17 mouse cellular contexts compared by ENCODE assay signal in genomic region chr19:5835922-5836430, GRCm38 (mm10). TPM values are rescaled to one million over a fixed set of nuclear protein-coding genes. Genes with fewer than 3 reads are reported as not detected.
DNase-seq lines count a peak whose midpoint lies in the region; ATAC-seq and TF ChIP-seq lines count a peak whose summit lies in the region.
"Had no signal": no experiment of that assay in that cellular context is flagged by ENCODE, and none has a peak within 500 bp of the region (broad histone marks: within the 10 kb centered on the region; RNA-seq: fewer than 3 reads in every experiment).

No protein-coding gene starts in this region.

- no peaks in the 10 kb centered on the region for H3K9me3 ChIP-seq in liver, embryonic 13.5 days (replicated peaks)
- H3K9me3 ChIP-seq in liver, postnatal 0 days (ENCODE audit: low read length), result no peaks in the 10 kb centered on the region
- H3K9me3 ChIP-seq: forebrain, embryonic 10.5 days; limb, embryonic 13.5 days had no signal

- H3K4me2 ChIP-seq in liver, embryonic 13.5 days, result no peak overlapping the region
- no peak overlapping the region for H3K4me2 ChIP-seq in liver, postnatal 0 days (ENCODE audit: low read depth, low read length)
- H3K4me2 ChIP-seq: limb, embryonic 13.5 days; midbrain, embryonic 11.5 days had no signal

- no peak for ATAC-seq in liver, embryonic 13.5 days (ENCODE audit: low read depth)
- no peak for ATAC-seq in liver, postnatal 0 days

- H3K36me3 ChIP-seq in liver, embryonic 13.5 days, result no peaks in the 10 kb centered on the region
- H3K36me3 ChIP-seq in liver, postnatal 0 days (replicated peaks; ENCODE audit: insufficient read depth, low read length), result no peaks in the 10 kb centered on the region
- H3K36me3 ChIP-seq: forebrain, embryonic 10.5 days; limb, embryonic 13.5 days had no signal

- peak overlapping the region; percentile 18; the same call in 1 of the 2 replicates for H3K9ac ChIP-seq in liver, embryonic 13.5 days
- no peak overlapping the region for H3K9ac ChIP-seq in liver, postnatal 0 days (replicated peaks)
- H3K9ac ChIP-seq: limb, embryonic 13.5 days had no signal

- no peak overlapping the region for H3K4me3 ChIP-seq in liver, embryonic 13.5 days (replicated peaks)
- H3K4me3 ChIP-seq in liver, postnatal 0 days (ENCODE audit: low read depth, low read length), result no peak overlapping the region
- H3K4me3 ChIP-seq: forebrain, embryonic 10.5 days; layer of hippocampus, adult 2 months; left cerebral cortex, adult 2 months; limb, embryonic 13.5 days had no signal

- peaks cover 62% of the 10 kb centered on the region for H3K4me1 ChIP-seq in liver, embryonic 13.5 days (replicated peaks)
- H3K4me1 ChIP-seq in liver, postnatal 0 days (ENCODE audit: insufficient read depth), result peaks cover 28% of the 10 kb centered on the region

- peak; percentile 91 for DNase-seq in heart, adult 11 months
- DNase-seq in heart, postnatal 25 days (ENCODE audit: low spot score), result no peak
- no peak for DNase-seq in liver, embryonic 13.5 days
- DNase-seq in liver (no peak), R1 (ENCODE audit: low read depth, low spot score) (peak; percentile 43)
- no peak for DNase-seq in liver, postnatal 0 days
- no peak for DNase-seq in cerebellum, adult 9-11 months
- no peak for DNase-seq in frontal cortex, postnatal 25 days (ENCODE audit: low spot score in 2 of 2)
- DNase-seq: cerebellum, postnatal 10 days; retina, postnatal 1 day; right cerebral cortex, postnatal 4 days; thymus, postnatal 25 days had no signal

- no peaks in the 10 kb centered on the region for H3K27me3 ChIP-seq in liver, embryonic 13.5 days
- H3K27me3 ChIP-seq in liver, postnatal 0 days (ENCODE audit: insufficient read depth, low read length), result no peaks in the 10 kb centered on the region
- H3K27me3 ChIP-seq: limb, embryonic 13.5 days had no signal

- 72% methylated on average over 8 of the region's 8 CpGs for WGBS in liver, embryonic 13.5 days (ENCODE audit: insufficient replicate concordance)
- WGBS in liver, postnatal 0 days (ENCODE audit: insufficient replicate concordance), result 79% methylated on average over 8 of the region's 8 CpGs

- no peak for TF ChIP-seq CTCF in liver, postnatal 0 days (IDR thresholded peaks at IDR 0.05; ENCODE audit: low read depth)

- no peak overlapping the region for H3K27ac ChIP-seq in liver, embryonic 13.5 days
- 0 out of 2 replicates have a peak overlapping the region, but pooled peaks have one; percentile 12 for H3K27ac ChIP-seq in liver, postnatal 0 days (ENCODE audit: low read depth)
- H3K27ac ChIP-seq: forebrain, embryonic 10.5 days; layer of hippocampus, adult 2 months; limb, embryonic 13.5 days had no signal

- intact Hi-C loops in heart, postnatal 25 days (cut with DNase I), result no loop called here

- TF ChIP-seq EP300 in liver, postnatal 0 days (IDR thresholded peaks at IDR 0.05; ENCODE audit: low read depth), result no peak

RNA-seq across cellular contexts. Expression of gene Frmd8, which starts 39.1 kb away (rescaled TPM):
- total RNA-seq in heart, postnatal 25 days (2021), result 10 to 100 TPM in 1 of 2 experiments, 1 to 10 TPM in 1; 8.9 to 11.1 TPM
- 13.9 and 15.8 TPM in 2 replicates for polyA plus RNA-seq in liver, embryonic 13.5 days (2015; fragmentation: Nextera tagmentation; extraction: Ambion mirVana)
- 8.5 and 9.0 TPM in 2 replicates for polyA plus RNA-seq in liver, postnatal 0 days (2015; fragmentation: Nextera tagmentation; extraction: Ambion mirVana)

RNA-seq across cellular contexts. Expression of gene Slc25a45, which starts 41.6 kb away (rescaled TPM):
- 1 to 10 TPM; 3.5 to 4.1 TPM for total RNA-seq in heart, postnatal 25 days (2021)
- 5.7 and 6.8 TPM in 2 replicates for polyA plus RNA-seq in liver, embryonic 13.5 days (2015; fragmentation: Nextera tagmentation; extraction: Ambion mirVana)
- polyA plus RNA-seq in liver, postnatal 0 days (2015; fragmentation: Nextera tagmentation; extraction: Ambion mirVana), result 8.4 and 9.1 TPM in 2 replicates

RNA-seq across cellular contexts. Expression of gene Tigd3, which starts 58.0 kb away (rescaled TPM):
- total RNA-seq in heart, postnatal 25 days (2021), result under 1 TPM; 0.22 to 0.68 TPM
- 2.5 TPM in 2 replicates for polyA plus RNA-seq in liver, embryonic 13.5 days (2015; fragmentation: Nextera tagmentation; extraction: Ambion mirVana)
- polyA plus RNA-seq in liver, postnatal 0 days (2015; fragmentation: Nextera tagmentation; extraction: Ambion mirVana), result 1.5 and 1.7 TPM in 2 replicates

Comparison
In these comparisons a context has a peak if more than half of its experiments do, and no peak if none do; other contexts are left out.
1. DNase-seq: peak in heart, adult 11 months (single experiment) and R1 (single experiment); none in heart, postnatal 25 days (single experiment), liver, embryonic 13.5 days (single experiment), liver (single experiment), liver, postnatal 0 days (single experiment), cerebellum, adult 9-11 months (single experiment) and frontal cortex, postnatal 25 days (0 of 2).